ENCODE assay signal across 22 mouse cellular contexts in the genomic region with DNA sequence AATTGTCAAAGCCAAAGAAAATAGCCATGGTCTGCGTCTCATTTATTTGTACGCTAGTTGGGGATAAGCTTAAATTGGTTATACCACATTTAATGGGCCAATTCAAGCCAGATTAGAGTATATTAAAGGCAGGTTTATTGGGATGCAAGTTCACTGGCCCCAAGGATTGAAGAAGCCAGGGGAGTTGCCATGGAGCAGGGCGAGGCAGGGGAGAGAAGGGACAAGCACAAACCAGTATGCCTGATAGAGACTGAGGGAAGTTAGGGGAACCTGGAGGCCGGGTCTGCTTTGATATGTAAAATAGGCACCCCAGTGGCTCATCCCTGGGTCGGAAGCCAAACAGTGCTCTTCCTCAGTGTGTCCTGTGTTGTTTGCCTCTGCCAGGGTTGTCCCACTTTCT.
"Had no signal": no experiment of that assay in that cellular context is flagged by ENCODE, and none has a peak within 500 bp of the region (broad histone marks: within the 10 kb centered on the region; RNA-seq: fewer than 3 reads in every experiment).

No protein-coding gene starts in this region.

- H3K4me1 ChIP-seq: limb, embryonic 12.5 days; midbrain, embryonic 12.5 days; midbrain, embryonic 15.5 days; neural tube, embryonic 12.5 days; neural tube, embryonic 15.5 days; stomach, embryonic 15.5 days had no signal

- H3K9me3 ChIP-seq: limb, embryonic 15.5 days; midbrain, embryonic 15.5 days; neural tube, embryonic 12.5 days; neural tube, embryonic 15.5 days; stomach, embryonic 15.5 days had no signal

- H3K9ac ChIP-seq: kidney, embryonic 15.5 days; limb, embryonic 12.5 days; limb, embryonic 15.5 days; liver, embryonic 14.5 days; liver, postnatal 0 days; lung, embryonic 14.5 days; midbrain, embryonic 12.5 days; midbrain, embryonic 15.5 days; neural tube, embryonic 12.5 days; neural tube, embryonic 15.5 days; stomach, embryonic 15.5 days had no signal

- H3K27ac ChIP-seq: kidney, embryonic 15.5 days; limb, embryonic 12.5 days; limb, embryonic 15.5 days; liver, embryonic 14.5 days; midbrain, embryonic 12.5 days; midbrain, embryonic 15.5 days; neural tube, embryonic 12.5 days; neural tube, embryonic 15.5 days; stomach, embryonic 15.5 days had no signal

- H3K27me3 ChIP-seq: kidney, embryonic 15.5 days; limb, embryonic 12.5 days; limb, embryonic 15.5 days; midbrain, embryonic 12.5 days; midbrain, embryonic 15.5 days; neural tube, embryonic 12.5 days; neural tube, embryonic 15.5 days; stomach, embryonic 15.5 days had no signal

- H3K4me3 ChIP-seq: kidney, embryonic 15.5 days; limb, embryonic 12.5 days; limb, embryonic 15.5 days; megakaryocyte, embryonic 14.5 days; midbrain, embryonic 12.5 days; midbrain, embryonic 15.5 days; neural tube, embryonic 12.5 days; neural tube, embryonic 15.5 days; stomach, embryonic 15.5 days had no signal

- DNase-seq: kidney, adult 2 months; kidney, postnatal 10 days; kidney, postnatal 36 days; left cerebral cortex, postnatal 4 days; liver, postnatal 0 days; lung, embryonic 14.5 days; lung, postnatal 10 days; lung, postnatal 36 days; thymus, adult 2 months; thymus, postnatal 14 days; thymus, postnatal 4 days had no signal

- H3K4me2 ChIP-seq: kidney, embryonic 15.5 days; limb, embryonic 12.5 days; limb, embryonic 15.5 days; liver, embryonic 11.5 days; lung, embryonic 14.5 days; midbrain, embryonic 12.5 days; midbrain, embryonic 15.5 days; neural tube, embryonic 12.5 days; neural tube, embryonic 15.5 days; stomach, embryonic 15.5 days had no signal

- ATAC-seq: liver, postnatal 0 days; midbrain, embryonic 15.5 days had no signal

- H3K36me3 ChIP-seq: kidney, embryonic 15.5 days; limb, embryonic 12.5 days; limb, embryonic 15.5 days; midbrain, embryonic 12.5 days; midbrain, embryonic 15.5 days; neural tube, embryonic 12.5 days; neural tube, embryonic 15.5 days; stomach, embryonic 15.5 days had no signal
